Mouse (Mus musculus): ENCODE results near the gene Igfbp3. TPM values are rescaled to one million over a fixed set of nuclear protein-coding genes. Genes with fewer than 3 reads are reported as not detected.

Igfbp3 gene
- polyA plus RNA-seq, 1 experiment: 11.0 TPM

GRCm38 (mm10) chr11:7156427-7156826, 57.3 kb downstream of the Igfbp3 start:
- Histone ChIP-seq H3K27me3 (ENCODE audit: control insufficient read depth, insufficient read depth, low read length) (no peaks in the 10 kb centered on the region), H3K4me3 (replicated peaks; ENCODE audit: insufficient read depth, low read depth, low read length) (no peak overlapping the region), H3K4me1 (ENCODE audit: control insufficient read depth, insufficient read depth, low read length) (peaks cover 41% of the 10 kb centered on the region), H3K27ac (ENCODE audit: insufficient read depth, low read length) (no peak overlapping the region)
- 29% methylated on average over 4 of the region's 4 CpGs for WGBS
- no peak for DNase-seq
- TF ChIP-seq CTCF (IDR thresholded peaks at IDR 0.05; ENCODE audit: borderline replicate concordance, insufficient read depth, low read depth, low read length): no peak
- no peak for TF ChIP-seq POLR2A (IDR thresholded peaks at IDR 0.05; ENCODE audit: borderline replicate concordance, insufficient read depth, low read length)

Other genes starting within 250 kb of the Igfbp3 start
- 258 and 326 TPM in 2 replicates for gene Adcy1, start 150.4 kb downstream of the Igfbp3 start, polyA plus RNA-seq (2012; rRNA removed)
- not detected in 2 replicates for gene Gm11985, start 25.4 kb downstream of the Igfbp3 start, polyA plus RNA-seq (2012; rRNA removed)
- 1.1 and 1.3 TPM in 2 replicates for gene Igfbp1, start 16.1 kb downstream of the Igfbp3 start, polyA plus RNA-seq (2012; rRNA removed)